Mouse (Mus musculus) inflammation-experienced regulatory T-cells, adult 6 months (primary cell): ENCODE measurements at regions not wholly inside any gene's neighbourhood (a gene's known extent, or its start where the extent isn't known, plus 50 kb on each side); places are given as distances from the start of the nearest gene placed in this dataset.

Experiments
- ATAC-seq: one replicate; pipeline ENCODE4 v1.8.0; 2017

DNA sequence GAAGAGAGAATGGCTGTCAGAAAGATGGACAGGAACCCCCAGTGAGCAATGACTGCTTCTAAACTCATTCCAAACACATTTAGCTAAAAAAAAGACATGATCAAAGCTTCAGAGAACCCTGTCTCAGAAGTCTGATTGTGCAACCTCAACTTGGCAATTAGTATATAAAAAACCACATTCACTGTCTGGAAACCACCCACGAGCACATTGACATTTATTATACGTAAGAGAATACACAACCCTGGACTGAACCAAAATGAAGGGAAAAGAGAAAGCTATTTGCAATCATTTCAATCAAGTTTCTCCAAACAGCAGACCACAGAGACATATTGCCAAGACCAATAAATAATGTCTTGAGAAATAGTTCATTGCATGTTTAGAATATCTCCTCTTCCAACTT, 820.7 kb upstream of the Adgrl2 start:
- no peak for ATAC-seq

DNA sequence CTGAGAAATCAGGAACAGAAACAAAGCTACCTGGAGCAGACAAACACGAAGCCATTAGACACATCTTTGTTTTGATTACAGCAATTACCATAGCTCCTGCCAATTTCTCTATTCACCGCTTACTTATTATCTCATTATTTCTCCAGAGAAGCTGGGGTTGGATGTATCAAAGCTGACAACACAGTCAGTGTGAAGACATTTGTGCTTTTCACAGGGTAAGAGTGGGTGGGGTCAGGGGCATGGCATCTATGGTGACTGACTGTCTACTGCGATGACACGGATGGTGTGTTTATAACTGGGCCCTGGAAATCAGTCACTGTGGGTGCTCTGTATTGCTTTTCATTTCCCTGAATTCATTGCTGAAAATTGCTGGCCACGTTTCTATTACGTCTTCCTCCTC, 815.0 kb upstream of the Adgrl2 start:
- no peak for ATAC-seq

DNA sequence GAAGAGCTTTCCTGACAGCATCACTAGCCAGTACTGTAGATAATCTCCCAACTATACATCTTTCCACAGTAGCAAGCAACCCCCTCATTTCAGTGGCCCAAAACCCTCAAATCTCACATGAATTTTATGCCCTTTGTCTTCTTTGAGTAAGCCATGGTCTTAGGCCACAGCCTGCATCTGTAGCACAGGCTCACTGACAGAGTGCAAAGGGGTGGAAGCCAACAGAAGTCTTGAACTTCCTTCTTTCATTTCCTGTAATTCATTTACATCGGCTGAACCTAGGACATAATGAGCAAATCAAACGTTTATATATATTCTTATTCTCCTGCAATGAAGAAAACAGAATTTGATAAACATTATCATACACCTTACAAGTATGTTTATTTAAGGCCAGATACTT, 805.8 kb upstream of the Adgrl2 start:
- ATAC-seq = no peak

GRCm38 (mm10) chr3:149791593-149791992, 801.2 kb upstream of the Adgrl2 start:
- ATAC-seq = no peak

- no peak for ATAC-seq
These were observed 795.7 kb upstream of the Adgrl2 start for GRCm38 (mm10) chr3:149786096-149786495.

GRCm38 (mm10) chr3:149783903-149784608, 793.7 kb upstream of the Adgrl2 start:
- ATAC-seq = no peak

- ATAC-seq = no peak
These were observed 777.6 kb upstream of the Adgrl2 start for GRCm38 (mm10) chr3:149767847-149768421.

GRCm38 (mm10) chr3:149761245-149761644, 770.9 kb upstream of the Adgrl2 start:
- ATAC-seq = no peak

- ATAC-seq = no peak
These were observed 767.7 kb upstream of the Adgrl2 start for GRCm38 (mm10) chr3:149757910-149758592.

- ATAC-seq = no peak
These were observed 745.7 kb upstream of the Adgrl2 start for GRCm38 (mm10) chr3:149736069-149736468.

DNA sequence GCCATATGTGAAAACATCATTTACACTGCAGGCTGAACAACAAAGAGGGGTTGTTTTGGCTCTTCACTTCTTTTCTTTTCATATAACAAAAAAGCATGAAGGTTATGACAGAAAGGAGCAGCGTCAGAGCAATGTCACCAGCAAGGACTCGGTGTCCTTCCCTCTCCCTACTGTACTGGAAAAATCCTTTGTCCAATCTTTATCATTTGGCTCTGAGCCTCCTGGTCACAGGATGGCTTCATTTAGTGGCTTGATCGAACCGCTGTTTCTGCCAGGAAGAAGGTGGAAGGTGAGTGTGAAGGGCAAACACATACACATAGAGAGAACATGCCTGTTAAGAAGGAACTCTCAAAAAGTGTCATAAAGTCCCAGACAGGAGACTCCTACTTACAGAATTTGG, 735.9 kb upstream of the Adgrl2 start:
- no peak for ATAC-seq

GRCm38 (mm10) chr3:149724879-149725278, 734.5 kb upstream of the Adgrl2 start:
- no peak for ATAC-seq

- ATAC-seq = no peak
These were observed 731.5 kb upstream of the Adgrl2 start for GRCm38 (mm10) chr3:149721832-149722231.

- ATAC-seq = no peak
These were observed 730.0 kb upstream of the Adgrl2 start for GRCm38 (mm10) chr3:149720306-149720705.

- no peak for ATAC-seq
These were observed 715.4 kb upstream of the Adgrl2 start for GRCm38 (mm10) chr3:149705724-149706123.

- ATAC-seq = no peak
These were observed 715.0 kb upstream of the Adgrl2 start for GRCm38 (mm10) chr3:149705322-149705721.

DNA sequence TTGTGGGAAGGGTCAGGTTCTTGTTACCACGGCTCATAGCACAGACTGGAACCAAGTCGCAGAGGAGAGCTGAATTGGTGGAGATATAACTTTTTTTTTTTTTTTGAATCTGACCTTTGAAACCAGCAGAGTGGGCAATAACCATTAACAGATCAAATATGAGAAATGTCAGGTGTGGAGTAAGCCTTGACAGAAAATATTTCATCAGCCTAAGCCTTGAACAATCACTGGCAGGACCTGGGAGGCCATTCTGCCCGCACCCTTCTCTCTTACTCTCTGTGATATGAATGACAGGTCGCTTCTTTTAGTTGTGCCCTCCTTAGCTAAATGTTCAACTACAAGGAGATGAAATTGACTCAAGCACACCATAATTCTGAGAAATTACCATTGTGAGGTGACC, 714.1 kb upstream of the Adgrl2 start:
- no peak for ATAC-seq

- ATAC-seq = no peak
These were observed 693.2 kb upstream of the Adgrl2 start for GRCm38 (mm10) chr3:149683561-149683960.

- ATAC-seq = no peak
These were observed 691.9 kb upstream of the Adgrl2 start for GRCm38 (mm10) chr3:149682246-149682645.

DNA sequence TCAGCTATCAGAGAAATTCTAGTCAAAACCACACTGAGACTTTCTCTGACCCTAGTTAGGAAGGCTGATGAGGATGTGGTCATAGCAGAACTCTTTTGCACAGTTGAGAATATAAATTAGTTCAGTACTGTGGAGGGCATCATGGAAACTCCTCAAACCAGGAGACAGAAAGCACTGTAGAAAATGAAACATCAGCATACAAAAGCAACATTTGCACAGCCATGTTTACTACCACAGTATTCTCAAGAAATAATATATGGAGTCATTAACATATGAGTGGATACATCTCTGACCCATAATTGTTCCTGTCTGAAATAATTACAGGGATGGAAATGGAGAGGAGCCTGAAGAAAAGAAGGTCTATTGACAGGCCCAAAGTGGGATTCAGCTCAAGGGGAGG, 683.6 kb upstream of the Adgrl2 start:
- ATAC-seq = no peak

DNA sequence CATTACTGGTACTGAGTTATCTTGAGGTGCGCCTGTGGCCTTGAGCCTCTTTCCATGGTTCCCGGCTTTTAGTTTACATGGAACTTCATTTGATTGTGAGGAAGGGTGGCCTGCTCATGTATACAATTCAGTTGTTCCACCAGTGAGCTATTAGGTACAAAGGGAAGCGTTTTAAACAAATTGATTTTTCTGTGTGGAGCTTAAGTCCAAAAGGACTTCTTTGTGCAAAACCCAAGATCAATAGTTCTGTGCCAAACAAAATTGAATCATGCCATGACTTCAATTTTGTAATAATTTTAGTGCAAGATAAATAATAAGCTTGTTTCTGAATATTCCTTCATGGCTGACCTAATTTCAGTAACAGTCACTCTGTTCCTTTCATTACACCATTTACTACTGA, 674.3 kb upstream of the Adgrl2 start:
- no peak for ATAC-seq

- no peak for ATAC-seq
These were observed 648.0 kb upstream of the Adgrl2 start for GRCm38 (mm10) chr3:149638324-149638723.

DNA sequence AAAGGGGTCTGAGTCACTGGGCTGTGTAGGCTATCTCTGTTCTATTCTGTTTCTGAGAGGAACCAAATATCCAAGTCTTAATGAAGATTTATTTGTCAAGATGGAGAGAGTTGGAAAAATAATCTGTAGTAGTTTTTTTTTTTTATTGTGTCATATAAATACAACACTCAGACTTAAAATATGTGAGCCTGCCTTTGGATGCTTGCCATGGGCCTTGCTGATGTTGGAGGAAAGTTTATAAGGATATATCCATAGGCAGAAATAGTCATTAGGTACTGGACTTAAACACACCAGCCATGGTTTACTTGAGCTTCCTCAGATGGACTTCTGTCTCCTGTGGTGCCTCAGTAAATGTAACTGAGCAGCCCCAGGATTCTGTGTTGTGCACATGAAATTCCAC, 635.8 kb upstream of the Adgrl2 start:
- ATAC-seq = no peak

GRCm38 (mm10) chr3:149625497-149625896, 635.1 kb upstream of the Adgrl2 start:
- ATAC-seq = no peak
